Mouse (Mus musculus) liver (tissue): ENCODE data around the gene Tmem239.

Experiments
- DNase-seq: peaks from one replicate; pipeline ENCODE4 v3.0.0-alpha.2; 2020; ENCODE audit warnings: mixed read lengths

The Tmem239 gene

DNA sequence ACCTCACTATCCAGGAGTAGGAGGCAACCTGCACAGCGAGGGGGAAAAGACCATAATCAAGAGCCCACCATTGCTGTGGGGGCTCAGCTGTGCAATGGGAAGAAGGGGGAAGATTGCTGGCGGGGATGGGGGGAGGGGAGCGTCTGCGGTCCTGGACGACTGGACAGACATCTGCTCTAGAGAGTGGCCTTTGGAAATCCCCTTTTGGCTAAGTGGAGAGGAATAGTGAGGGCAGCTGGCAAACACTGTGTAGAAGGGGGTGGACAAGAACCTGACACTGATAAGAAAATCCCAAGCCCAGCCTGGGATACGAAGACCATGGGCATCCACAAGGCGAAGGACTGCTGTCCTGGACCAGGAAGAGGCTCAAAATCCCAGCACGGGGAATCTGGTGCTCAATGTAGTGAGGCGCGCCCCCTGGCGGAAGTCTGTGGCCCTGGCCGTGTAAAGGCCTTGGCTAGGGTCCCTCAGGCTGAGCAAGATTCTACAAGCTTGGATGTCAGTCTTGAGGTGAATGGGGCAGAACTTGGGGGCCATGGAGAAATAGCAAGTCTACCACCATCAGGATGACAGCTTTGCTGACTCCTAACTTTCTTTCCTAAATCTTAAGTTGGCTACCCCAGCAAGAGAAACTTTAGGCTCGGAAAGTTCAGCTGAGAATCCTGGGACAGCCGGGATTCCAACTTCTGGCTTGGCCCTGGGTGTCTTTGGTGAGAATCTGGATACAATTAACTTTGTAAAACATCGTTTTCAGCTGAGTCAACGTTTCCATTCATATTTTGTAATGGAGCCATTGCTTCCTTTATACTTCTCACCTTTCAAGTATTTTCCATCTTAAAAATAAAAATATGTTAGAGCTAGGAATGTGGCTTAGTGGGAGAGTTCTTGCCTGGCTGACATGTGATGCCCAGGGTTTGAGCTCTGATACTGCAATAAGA, 5.5 kb downstream of the Tmem239 start:
- DNase-seq: peak; percentile 78

DNA sequence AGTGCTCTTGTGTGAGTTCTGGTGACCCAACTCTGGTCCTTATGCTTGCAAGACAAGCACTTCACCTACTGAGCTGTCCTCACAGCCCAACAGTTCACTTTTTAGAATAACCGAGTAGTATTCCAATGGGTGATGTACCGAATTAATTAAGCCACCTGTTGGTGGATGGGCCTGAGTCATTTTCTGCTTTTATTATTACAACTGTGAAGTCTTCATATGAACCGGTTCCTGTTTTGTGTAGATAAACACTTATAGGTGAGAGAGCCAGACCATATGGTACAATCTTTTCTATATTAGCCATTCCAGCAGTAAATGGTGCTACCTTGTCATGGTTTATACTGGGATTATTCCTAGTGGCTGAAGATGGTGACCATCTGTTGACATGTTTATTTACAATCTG, 6.5 kb downstream of the Tmem239 start:
- no peak for DNase-seq

DNA sequence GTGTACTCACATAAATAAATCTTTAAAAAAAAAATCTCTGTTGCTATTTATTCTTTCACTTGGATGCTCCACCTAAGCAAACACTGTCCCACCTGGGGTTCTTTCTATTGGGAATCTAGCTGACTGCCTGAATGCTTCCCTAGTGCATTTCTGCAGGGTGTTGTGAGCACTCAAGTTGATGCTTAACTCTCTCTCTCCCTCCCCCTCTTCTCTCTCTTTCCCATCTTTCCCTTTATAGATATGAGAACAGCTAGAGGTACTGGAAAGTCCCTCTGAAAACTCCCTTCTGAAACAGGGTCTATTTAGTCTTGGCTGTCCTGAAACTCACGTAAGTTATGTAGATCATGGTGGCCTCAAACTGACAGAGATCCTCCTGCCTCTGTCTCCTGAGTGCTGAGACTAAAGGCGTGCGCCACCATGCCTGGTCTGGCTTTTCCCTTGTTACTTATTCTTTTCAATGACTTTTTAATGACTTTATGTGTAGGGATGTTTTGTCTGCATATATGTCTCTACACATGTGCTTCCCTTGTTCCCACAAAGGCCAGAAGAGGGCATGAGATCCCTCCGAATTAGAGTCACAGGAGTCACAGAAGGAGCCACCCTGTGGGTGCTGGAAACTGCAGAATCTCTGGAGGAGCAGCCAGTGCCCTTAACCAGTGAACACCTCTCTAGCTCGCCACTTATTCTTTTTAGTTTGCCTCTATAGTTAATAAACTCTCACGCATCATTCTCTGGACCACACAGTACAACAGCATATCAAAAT, 8.0 kb downstream of the Tmem239 start:
- DNase-seq: no peak

DNA sequence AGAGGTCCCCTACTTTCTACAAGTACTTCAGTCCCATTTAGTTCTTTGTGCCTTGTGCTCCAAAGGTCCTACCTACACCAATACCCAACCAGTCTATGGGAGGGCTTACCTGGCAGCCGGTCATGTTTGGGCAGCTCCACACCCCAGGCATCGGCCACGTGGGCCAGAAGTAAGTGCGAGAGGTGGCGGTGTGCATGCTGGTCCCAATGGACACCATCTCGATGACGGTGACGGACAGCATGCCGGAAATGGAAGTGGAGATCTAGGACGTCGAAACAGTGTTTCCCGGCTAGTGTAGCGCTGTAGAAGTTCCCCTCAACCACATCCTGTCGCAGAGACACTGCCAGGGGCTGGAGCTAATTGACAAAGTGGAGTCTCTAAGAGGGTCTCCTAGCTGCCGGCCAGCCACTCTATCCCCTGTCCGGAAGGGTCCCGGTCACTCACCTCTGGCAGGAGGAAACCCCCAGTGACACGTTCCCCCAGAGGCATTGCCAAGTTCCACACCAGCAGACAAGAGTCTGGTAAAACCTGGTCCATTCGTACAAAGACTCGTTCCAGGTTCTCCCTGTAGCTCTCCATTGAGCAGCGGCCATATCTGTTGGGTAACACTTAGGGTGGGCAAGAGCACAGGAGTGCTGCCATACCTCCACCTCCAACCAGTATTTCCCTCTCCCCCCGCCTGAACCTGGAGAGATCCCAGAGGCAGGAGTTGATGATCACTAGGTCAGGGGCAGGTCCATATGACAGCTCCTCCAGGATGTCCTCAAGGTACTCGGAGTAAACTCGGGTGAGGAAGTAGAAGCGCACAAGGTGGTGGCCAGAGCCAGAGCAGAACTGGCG, 15.7 kb downstream of the Tmem239 start:
- no peak for DNase-seq

DNA sequence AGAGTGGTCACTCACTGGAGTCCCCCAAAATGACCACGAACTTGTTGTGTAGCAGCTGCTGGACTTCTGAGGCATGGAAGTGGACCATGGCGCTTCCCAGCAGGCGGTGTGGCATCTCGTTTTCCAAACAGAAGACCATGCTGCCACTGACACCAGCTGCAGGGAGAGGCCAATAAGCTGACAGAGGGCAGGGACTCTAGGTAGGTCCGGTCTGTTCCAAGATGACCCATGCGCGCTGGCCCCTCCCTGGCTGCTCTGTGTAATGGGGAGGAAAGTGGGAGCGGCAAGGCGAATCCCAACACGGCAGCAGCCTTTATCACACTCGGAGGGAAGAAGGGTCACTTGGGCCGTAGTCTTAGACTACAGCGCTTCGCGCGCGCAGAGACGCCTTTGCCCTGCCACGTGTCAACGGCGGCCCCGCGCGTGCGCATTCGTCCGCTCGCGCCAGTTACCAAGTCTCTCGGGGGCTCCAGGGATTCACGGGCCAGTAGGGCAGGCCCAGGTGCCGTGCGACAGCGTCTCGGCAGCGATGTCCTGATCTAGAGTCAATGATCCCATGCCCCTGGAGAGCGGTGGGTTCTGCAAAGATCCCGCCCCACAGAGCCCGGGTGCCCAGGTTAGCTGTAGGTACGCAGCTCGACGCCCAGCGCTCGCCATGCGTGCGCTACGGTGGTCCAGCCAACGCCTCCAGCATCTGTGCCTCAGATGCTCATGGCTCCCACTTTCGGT, 17.3 kb downstream of the Tmem239 start:
- peak; percentile 80 for DNase-seq

DNA sequence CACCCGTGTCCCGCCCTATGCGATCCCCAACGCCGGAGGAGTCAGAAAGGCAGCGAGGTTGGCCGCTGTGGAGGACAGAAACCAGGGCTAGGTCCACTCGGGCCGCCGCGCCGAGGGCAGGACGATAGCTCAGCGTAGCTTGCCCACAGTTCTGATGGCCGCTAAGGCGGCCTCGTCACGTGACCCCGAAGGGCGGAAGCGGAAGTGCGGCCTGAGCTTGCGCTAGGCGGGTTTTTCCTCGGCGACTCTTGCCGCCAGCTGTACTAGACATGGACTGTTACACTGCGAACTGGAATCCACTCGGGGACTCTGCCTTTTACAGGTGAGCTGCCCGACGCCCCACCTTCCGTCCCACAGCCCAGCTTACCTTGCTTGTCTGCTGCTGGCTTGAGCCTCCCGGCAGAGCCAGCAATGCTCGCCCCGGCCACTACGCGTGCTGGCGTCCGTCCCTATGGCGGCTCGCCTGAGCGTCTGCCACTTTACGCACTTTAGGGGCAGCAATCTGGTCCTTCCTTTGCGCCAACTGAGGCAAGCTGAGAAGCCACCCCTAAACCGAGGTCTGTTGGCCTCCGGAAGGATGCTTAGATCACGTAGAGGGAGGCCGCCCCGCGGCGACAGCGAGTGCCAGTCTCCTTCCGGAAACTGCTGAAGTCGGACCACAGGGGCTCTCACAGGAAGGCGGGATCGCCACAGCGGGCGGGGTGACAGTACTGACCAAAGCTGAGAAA, 18.0 kb downstream of the Tmem239 start, which contains the start of the genes Vps16 and Pced1a:
Gene Vps16 (plus strand): TSS at position 214 of the 728 bp plus-strand sequence.
Gene Pced1a (minus strand): TSS at position 576 of the 728 bp plus-strand sequence.
- DNase-seq: peak; percentile 90

DNA sequence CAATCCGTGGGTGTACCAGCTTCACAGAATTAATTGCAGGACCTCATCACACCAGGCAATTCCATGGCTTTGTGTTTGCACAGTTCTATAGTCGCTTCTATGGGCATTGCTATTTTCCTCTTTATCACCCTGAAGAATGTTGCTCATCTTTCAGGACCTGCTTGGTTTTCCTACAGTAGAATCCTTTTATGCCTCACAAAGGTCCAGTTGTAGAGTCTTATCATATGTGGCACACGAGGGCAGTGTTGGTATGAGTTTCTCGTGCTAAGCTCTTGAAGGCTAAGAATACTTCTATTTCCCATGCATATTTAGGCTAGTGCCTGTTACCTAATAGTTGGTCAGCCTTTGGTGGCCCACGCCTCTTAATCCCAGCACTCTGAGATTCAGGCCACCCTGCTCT, 18.8 kb downstream of the Tmem239 start:
- DNase-seq: no peak

DNA sequence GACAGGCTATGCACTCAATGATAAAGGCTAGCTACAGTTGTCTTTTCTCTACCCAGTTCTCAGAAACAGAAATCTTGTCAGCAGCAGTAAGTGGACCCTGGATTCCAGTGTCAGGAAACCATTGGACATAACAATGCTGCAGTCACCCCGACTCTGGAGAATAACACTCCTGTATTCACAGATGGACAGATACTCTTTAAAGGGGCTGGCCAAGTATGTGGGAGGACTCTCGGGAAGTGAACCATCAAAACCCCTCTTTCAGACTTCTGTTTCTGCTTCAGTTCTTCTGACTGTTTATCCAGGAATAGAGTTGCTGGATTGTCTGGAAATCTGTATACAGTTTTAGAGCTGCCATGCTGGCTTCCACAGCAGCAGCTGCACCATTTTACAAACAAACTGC, 23.6 kb downstream of the Tmem239 start:
- DNase-seq: no peak

DNA sequence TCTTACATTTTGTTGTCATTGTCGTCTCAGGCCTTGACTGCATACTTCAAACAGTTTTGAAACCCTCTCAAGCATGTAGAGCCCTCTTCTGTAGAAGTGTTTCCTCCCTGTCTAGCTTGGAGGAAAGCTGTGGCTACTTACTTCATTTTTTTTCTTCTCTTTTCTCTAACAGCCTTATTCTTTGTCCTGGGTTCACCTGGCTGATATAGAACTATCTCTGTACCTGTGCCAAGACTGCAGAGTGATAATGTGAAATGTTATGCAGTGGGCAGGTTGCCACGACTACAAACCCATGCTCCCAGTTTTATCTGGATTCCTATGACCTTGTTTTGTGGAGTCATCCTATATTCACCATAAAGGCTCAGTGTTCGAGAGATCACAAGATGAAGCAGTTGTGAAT, 24.2 kb downstream of the Tmem239 start:
- no peak for DNase-seq

DNA sequence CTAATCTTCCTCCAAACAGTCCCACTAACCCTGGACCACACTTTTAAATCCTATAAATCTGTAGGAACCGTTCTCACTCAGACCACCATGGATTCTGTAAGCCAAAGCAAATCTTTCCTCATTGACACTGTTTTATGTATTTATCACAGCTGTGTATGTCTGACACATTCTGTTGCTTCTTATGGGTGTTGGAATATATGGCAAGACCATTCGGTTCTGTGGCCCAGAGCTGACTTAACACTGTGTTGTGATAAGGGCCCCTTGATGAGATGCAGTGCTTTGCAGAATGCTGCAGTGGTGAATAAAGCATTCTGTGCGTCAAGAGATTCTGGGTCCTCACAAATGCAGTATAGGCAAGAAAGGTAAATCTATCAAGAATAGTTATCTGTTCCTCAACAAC, 25.9 kb downstream of the Tmem239 start:
- DNase-seq: no peak

DNA sequence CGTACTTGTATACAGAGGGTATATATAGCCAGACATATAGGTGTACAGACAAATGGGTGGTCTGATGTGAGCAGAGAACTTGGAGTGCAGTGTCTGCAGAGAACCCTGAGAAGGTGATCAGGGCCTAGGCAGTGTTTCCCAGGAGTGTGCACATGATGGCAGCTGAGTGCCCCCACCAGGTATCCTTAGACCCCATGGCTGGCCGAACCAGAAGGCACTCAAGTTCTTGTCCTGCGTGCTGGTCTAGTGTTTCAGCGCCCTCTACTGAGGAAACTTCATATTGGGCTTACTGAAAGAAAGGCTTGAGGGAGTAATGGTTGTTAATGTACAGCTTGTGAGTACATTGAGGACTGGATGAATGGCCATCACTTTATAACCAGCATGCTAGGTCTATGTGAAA, 26.9 kb downstream of the Tmem239 start:
- DNase-seq: peak; percentile 29

DNA sequence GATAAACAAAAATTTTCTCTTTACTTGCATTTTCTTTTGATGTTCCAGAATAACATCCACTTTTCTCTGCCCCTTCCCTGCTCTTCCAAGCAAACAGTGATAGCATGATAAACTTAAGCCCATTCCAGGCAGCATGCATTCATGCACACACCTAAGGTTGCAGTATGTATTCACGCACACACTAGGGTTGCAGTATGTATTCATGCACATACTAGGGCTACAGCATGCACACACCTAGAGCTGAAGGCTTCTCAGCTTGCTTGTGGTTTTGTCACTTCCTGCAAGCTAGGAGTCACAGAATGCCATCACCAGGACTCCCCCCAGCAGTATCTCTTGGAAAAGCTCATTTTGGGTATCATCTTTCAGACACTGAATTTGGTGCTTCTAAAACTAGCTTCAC, 30.5 kb downstream of the Tmem239 start:
- DNase-seq: no peak

DNA sequence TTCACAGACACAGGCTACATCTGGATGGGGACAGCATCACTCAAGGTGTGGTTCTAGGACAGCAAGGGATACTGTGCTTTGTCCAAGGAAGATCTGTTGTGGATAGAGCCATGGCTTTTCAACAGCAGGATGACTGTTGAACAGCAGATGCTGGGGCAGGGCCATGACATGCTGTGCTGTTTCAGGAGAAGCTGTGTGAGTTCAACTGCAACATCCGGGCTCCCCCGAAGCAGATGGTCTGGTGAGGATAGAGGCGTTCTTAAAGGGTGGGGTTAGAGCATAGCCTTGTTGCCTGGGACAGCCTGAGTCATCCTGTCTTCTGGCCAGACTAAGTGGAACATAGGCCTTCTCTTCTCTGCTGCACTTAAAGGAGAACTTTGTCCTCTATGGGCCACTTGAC, 32.6 kb downstream of the Tmem239 start:
- no peak for DNase-seq

DNA sequence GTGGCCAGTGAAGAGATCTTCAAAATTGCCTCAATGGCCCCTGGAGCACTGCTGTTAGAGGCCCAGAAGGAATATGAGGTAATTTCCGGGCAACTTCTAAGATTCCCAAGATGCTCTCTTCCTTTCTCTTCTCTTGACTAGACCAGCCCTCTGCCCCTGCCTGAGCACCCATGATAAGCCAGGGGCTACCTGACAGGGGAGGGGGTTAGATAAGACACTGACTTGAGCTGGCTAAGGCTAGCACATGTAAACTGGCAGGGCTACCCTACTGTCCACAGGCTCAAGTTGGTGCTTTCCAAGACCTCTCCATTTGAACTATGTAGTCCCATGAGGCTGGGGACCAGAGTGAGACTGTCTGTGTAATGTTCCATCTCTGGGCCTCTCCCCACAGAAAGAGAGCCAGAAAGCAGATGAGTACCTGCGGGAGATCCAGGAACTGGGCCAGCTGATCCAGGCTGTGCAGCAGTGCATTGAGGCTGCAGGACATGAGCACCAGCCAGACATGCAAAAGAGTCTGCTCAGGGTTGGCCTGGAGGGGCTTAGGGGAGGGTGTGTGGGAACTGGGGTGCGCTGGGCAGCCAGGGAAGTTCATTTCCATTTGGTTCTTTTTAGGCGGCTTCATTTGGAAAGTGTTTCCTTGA, 33.7 kb downstream of the Tmem239 start:
- DNase-seq: no peak

DNA sequence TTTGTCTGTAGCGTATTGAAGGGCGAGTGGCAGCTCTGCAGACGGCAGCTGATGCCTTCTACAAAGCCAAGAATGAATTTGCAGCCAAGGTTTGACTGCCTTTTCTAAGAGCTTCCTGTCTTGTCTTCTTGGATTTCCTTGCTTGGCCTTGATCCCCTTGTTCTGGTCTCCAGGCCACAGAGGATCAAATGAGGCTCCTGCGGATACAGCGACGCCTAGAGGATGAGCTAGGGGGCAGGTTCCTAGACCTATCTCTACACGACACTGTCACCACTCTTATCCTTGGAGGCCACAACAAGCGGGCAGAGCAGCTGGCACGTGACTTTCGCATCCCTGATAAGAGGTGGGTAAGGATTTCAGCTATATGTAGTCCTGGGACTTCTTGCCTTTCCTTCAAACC, 35.9 kb downstream of the Tmem239 start:
- peak; percentile 58 for DNase-seq

DNA sequence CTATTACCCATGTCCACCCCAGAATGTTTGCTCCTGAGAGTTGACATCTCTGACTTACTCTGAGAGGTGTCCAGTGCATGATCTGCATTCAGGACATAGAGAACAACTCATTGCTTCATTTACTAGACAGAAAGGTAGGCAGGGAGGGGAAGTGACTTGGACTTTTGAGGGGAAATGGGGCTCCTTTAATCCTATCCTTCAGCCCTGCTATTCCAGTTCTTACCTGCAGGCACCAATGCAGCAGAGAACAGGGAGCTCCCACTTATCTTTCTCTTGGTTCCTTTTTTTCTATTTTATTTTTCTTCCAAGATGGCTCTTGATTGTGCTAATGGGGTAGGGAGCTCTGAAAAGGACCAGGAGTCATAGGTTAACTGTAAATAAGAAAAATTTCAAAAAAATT, 42.2 kb downstream of the Tmem239 start:
- DNase-seq: no peak

DNA sequence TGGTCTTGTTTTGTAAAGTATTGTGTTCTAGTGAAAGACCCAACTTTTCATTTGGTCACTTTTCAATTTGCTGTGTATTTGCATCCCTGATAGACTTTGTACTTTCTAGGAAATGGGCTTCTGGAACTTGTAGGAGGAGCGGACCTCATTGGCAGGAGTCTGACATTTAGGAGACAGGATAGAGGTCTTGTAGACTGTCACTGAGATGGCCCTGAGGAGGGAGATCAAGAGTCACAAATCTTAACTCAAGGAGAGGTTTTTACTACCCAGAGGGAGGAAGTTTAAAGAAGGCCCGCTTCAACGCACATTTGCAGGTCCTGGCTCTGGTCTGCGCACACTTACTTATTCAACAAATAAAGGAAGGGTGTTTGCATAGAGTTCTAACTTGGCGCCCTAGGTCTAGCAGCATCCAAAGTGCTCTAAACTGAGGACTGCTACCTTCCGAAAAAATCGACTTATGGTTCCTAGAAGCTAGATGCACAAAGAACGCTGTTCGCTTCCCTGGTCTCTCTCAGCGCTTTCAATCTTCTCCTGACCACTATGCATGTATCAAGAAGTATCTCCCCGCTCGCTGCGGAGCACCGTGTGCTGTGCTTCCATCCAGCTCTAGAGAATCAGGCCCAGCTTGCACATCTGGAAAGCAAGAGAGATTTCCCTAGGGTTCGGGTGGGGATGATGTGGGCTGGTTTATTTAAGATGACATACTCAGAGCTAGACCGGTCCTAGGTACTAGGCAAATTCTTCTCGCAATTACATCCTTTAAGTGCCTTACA, 42.9 kb downstream of the Tmem239 start:
- DNase-seq: no peak

DNA sequence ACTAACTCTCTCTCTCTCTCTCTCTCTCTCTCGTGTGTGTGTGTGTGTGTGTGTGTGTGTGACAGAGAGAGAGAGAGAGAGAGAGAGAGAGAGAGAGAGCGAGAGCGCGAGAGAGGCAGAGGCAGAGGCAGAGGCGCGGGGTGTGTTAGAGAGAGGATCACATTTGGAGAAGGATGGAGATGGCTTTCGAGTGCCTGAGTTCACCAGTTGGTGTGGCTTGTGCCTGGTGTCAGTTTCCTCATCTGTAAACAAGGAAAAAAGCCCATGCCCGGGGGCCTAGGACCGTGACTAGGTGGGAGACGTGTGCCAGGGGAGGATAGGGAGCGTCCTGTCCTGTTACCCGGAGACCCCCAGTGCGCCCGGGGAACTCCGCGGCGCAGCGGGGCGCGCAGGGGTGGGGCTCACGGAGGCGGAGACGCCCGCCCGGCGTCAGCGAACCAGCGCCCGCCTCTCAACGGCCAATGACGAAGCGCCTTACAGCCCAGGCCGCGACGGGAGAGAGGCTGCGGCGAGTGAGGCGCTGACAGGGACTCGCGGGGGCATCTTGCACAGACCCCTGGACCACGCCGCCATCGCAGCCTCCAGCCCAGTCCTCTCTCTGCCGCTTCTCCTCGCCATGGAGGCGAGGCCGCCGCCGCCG, 43.6 kb downstream of the Tmem239 start, which contains the start of gene Ptpra:
Gene Ptpra (plus strand): TSS at position 485 of the 640 bp plus-strand sequence.
- DNase-seq: peak; percentile 91

DNA sequence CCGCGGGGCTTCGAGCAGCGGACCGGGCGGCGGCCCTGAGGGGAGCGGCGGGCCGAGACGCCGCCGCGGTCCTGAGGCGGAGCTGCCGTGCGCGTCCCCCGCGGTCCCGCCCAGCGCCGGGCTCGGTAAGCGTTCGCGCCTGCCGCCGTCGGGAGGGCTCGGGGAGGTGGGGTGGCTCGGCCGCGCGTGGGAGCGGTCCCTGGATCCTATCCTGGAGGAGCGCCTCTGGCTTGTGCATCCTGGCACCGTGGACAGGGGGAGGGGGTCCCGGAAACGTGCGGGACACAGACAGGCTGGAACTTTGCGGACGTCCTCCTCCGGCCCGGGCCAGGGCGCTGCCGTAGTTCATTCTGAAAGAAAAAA, 44.1 kb downstream of the Tmem239 start:
- peak; percentile 84 for DNase-seq
